Mouse (Mus musculus) intestine, embryonic 14.5 days (tissue): ENCODE measurements at regions not wholly inside any gene's neighbourhood (a gene's known extent, or its start where the extent isn't known, plus 50 kb on each side); places are given as distances from the start of the nearest gene placed in this dataset.

Source experiments
- ATAC-seq: fragments of 200-750 bp; cut with Nextera tagmentation; replicated peaks from 2 replicates; pipeline ENCODE4 v1.8.0; 2017; ENCODE audit warnings: low read depth, moderate number of reproducible peaks, moderate TSS enrichment, moderate library complexity; ENCODE audit not compliant: low FRiP score, low TSS enrichment
- DNase-seq: peaks from one replicate; pipeline ENCODE4 v3.0.0-alpha.2; 2018; ENCODE audit warnings: low spot score
- H3K27ac ChIP-seq: fragments of 300-500 bp; sonication (generic); 2 replicates; pipeline ENCODE4 v1.5.1; 2014; ENCODE audit warnings: low read depth, mild to moderate bottlenecking, control low read depth
- H3K27me3 ChIP-seq: fragments of 300-500 bp; sonication (generic); replicated peaks from 2 replicates; pipeline ENCODE4 v1.6.1; 2014; ENCODE audit warnings: low read length, control low read depth; ENCODE audit not compliant: control insufficient read depth, insufficient read depth
- H3K36me3 ChIP-seq: fragments of 300-500 bp; sonication (generic); 2 replicates; pipeline ENCODE4 v1.6.1; 2014; ENCODE audit warnings: low read length, control low read depth; ENCODE audit not compliant: control insufficient read depth, insufficient read depth
- H3K4me1 ChIP-seq: fragments of 300-500 bp; sonication (generic); replicated peaks from 2 replicates; pipeline ENCODE4 v1.6.1; 2014; ENCODE audit warnings: low read length, control low read depth, mixed read lengths; ENCODE audit not compliant: control insufficient read depth, insufficient read depth
- H3K4me2 ChIP-seq: fragments of 300-500 bp; sonication (generic); 2 replicates; pipeline ENCODE4 v1.6.1; 2014; ENCODE audit warnings: low read length
- H3K4me3 ChIP-seq: fragments of 300-500 bp; sonication (generic); 2 replicates; pipeline ENCODE4 v1.5.1; 2014; ENCODE audit warnings: low read depth, low read length, control low read depth, mixed read lengths
- H3K9ac ChIP-seq: fragments of 300-500 bp; sonication (generic); 2 replicates; pipeline ENCODE4 v1.6.1; 2014; ENCODE audit warnings: mild to moderate bottlenecking, low read length
- H3K9me3 ChIP-seq: fragments of 300-500 bp; sonication (generic); 2 replicates; pipeline ENCODE4 v1.6.1; 2016; ENCODE audit warnings: low read length, control low read depth; ENCODE audit not compliant: control insufficient read depth
- WGBS: fragments of 180-500 bp; shearing (Covaris S2); extraction: QIAGEN DNeasy Blood & Tissue Kit; methylation state at CpG from one replicate; pipeline ENCODE4 v1.1.7; 2014; 5-methylcytosine and 5-hydroxymethylcytosine counted together

GRCm38 (mm10) chr8:30913664-30914063, 2514.8 kb upstream of the 5930422O12Rik start:
- Histone ChIP-seq H3K27ac (no peak overlapping the region), H3K36me3 (no peaks in the 10 kb centered on the region), H3K9me3 (no peaks in the 10 kb centered on the region), H3K4me3 (no peak overlapping the region), H3K9ac (no peak overlapping the region), H3K4me2 (no peak overlapping the region), H3K4me1 (peaks cover 10% of the 10 kb centered on the region), H3K27me3 (no peaks in the 10 kb centered on the region)
- DNase-seq, result no peak
- 67% methylated on average over 5 of the region's 5 CpGs for WGBS
- no peak for ATAC-seq

- DNase-seq, result no peak
- WGBS, result 57% methylated on average over 7 of the region's 7 CpGs
- Histone ChIP-seq H3K36me3 (no peaks in the 10 kb centered on the region), H3K4me1 (peaks cover 10% of the 10 kb centered on the region), H3K27me3 (no peaks in the 10 kb centered on the region), H3K4me3 (no peak overlapping the region), H3K9me3 (no peaks in the 10 kb centered on the region), H3K27ac (no peak overlapping the region), H3K9ac (no peak overlapping the region), H3K4me2 (no peak overlapping the region; the same call in 1 of the 2 replicates)
- ATAC-seq, result no peak
Observed at GRCm38 (mm10) chr8:30915127-30915526, 2513.4 kb upstream of the 5930422O12Rik start.

GRCm38 (mm10) chr8:30915601-30916171, 2512.8 kb upstream of the 5930422O12Rik start:
- H3K4me2 ChIP-seq, result peak overlapping the region; percentile 84
- DNase-seq (peak; percentile 63), ATAC-seq (0 out of 2 replicates have a peak, but pooled peaks have one; percentile 27)
- no peaks in the 10 kb centered on the region for H3K9me3 ChIP-seq
- 7% methylated on average over 13 of the region's 13 CpGs for WGBS
- peak overlapping the region; percentile 41 for H3K9ac ChIP-seq
- H3K36me3 ChIP-seq, result no peaks in the 10 kb centered on the region
- no peak overlapping the region for H3K27ac ChIP-seq
- no peaks in the 10 kb centered on the region for H3K27me3 ChIP-seq
- peak overlapping the region; percentile 41 for H3K4me3 ChIP-seq
- H3K4me1 ChIP-seq, result peaks cover 10% of the 10 kb centered on the region

DNA sequence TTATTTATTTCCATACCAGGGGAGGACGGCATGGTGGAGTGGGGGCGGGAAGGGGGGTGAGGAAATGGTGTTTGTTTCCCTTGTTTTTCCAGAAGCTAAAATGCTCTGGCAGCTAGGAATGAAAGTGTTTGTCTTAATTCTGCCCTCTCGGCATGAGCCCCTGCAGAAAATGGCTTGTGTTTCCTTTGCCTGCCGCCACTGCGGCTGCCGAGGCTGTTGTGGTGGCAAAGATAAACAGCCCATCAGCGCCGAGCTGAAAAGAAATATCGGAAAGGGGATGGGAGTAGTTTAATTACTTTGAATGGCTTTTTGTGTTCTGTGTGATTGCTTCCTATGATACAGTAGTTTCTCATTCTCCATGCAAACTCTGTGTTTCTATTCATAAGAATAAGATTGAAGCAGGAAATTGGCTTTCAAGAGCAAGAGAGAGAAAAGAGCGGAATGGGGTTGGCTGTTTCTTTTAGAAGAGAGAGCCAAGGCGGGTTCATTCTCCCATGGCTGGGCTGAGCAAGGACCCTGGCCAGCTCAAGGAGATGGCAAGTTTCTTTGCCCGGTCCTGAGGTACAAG, 2512.2 kb upstream of the 5930422O12Rik start:
- Histone ChIP-seq H3K4me1 (peaks cover 10% of the 10 kb centered on the region), H3K4me3 (peak overlapping the region; percentile 41), H3K27ac (no peak overlapping the region), H3K9me3 (no peaks in the 10 kb centered on the region), H3K4me2 (peak overlapping the region; percentile 84), H3K36me3 (no peaks in the 10 kb centered on the region), H3K9ac (peak overlapping the region; percentile 41), H3K27me3 (no peaks in the 10 kb centered on the region)
- WGBS, result 7% methylated on average over 12 of the region's 12 CpGs
- no peak for ATAC-seq
- peak; percentile 57 for DNase-seq

DNA sequence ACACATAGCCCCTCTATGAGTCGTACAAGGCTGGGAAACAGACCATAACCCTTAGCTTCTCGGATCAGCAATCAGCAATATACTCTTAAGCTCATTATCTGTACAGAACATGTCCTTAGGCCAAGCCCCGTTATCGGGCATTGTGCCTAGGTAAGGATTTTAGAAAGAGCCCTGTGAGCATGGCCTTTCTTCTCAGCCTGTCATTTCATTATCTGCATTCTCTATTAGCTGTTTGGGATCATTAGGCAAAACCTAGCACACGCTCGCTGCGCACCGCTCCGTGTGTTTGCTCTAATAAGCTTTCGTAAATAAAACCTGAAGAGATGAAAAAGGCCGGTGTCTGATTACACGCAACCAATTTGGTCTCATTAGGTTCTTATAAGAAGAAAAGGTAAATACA, 2507.1 kb upstream of the 5930422O12Rik start:
- ATAC-seq, result no peak
- H3K9me3 ChIP-seq, result no peaks in the 10 kb centered on the region
- 80% methylated on average over 12 of the region's 12 CpGs for WGBS

GRCm38 (mm10) chr8:30923301-30924159, 2505.0 kb upstream of the 5930422O12Rik start:
- Histone ChIP-seq H3K4me1 (no peaks in the 10 kb centered on the region), H3K36me3 (no peaks in the 10 kb centered on the region), H3K4me3 (no peak overlapping the region), H3K4me2 (no peak overlapping the region), H3K9ac (no peak overlapping the region), H3K27ac (no peak overlapping the region), H3K27me3 (no peaks in the 10 kb centered on the region), H3K9me3 (no peaks in the 10 kb centered on the region)
- ATAC-seq (0 out of 2 replicates have a peak, but pooled peaks have one; percentile 50), DNase-seq (peak; percentile 64)
- WGBS, result 37% methylated on average over 18 of the region's 18 CpGs

More for the DNA sequence above, 2507.1 kb upstream of the 5930422O12Rik start:
- Histone ChIP-seq H3K4me1 (no peaks in the 10 kb centered on the region), H3K4me3 (no peak overlapping the region), H3K27ac (no peak overlapping the region), H3K9ac (no peak overlapping the region), H3K4me2 (no peak overlapping the region), H3K36me3 (no peaks in the 10 kb centered on the region), H3K27me3 (no peaks in the 10 kb centered on the region)
- no peak for DNase-seq

DNA sequence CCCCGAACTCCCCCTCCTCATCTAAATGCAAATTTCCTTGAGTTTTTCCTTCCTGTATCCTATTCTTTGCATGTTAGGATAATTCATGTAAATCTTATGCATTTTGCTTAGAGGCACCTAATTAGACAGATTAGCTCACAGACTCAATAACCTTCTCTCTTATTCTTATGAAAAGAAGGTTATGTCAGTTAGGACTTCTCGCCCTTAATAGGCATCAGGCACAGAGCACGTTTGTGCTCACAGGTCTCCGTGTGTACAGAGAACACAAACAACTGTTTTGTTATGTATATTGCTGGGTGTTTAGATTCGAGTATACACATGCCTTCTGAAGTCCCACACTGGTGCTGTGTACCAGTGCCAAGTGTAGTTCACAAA, 2504.4 kb upstream of the 5930422O12Rik start:
- Histone ChIP-seq H3K27ac (no peak overlapping the region), H3K4me1 (no peaks in the 10 kb centered on the region), H3K4me3 (no peak overlapping the region), H3K36me3 (no peaks in the 10 kb centered on the region), H3K27me3 (no peaks in the 10 kb centered on the region), H3K9me3 (no peaks in the 10 kb centered on the region), H3K9ac (no peak overlapping the region), H3K4me2 (no peak overlapping the region)
- 45% methylated on average over 5 of the region's 5 CpGs for WGBS
- no peak for DNase-seq
- no peak for ATAC-seq

- H3K36me3 ChIP-seq, result no peaks in the 10 kb centered on the region
- no peak for ATAC-seq
- no peak for DNase-seq
Observed at GRCm38 (mm10) chr8:30924656-30925055, 2503.9 kb upstream of the 5930422O12Rik start.

More at GRCm38 (mm10) chr8:30924656-30925055, 2503.9 kb upstream of the 5930422O12Rik start:
- H3K9ac ChIP-seq, result no peak overlapping the region
- no peaks in the 10 kb centered on the region for H3K9me3 ChIP-seq
- H3K27me3 ChIP-seq, result no peaks in the 10 kb centered on the region
- no peak overlapping the region for H3K4me3 ChIP-seq
- no peaks in the 10 kb centered on the region for H3K4me1 ChIP-seq
- WGBS, result 59% methylated on average over 6 of the region's 6 CpGs
- no peak overlapping the region for H3K27ac ChIP-seq
- H3K4me2 ChIP-seq, result no peak overlapping the region
